Mouse (Mus musculus) forebrain, embryonic 10.5 days (tissue): ENCODE measurements around the gene Cops2. TPM values are rescaled to one million over a fixed set of nuclear protein-coding genes. Genes with fewer than 3 reads are reported as not detected.

Experiments
- DNase-seq: peaks from one replicate; pipeline ENCODE4 v3.0.0-alpha.2; 2017; ENCODE audit warnings: low spot score; ENCODE audit errors: extremely low spot score
- H3K27ac ChIP-seq: fragments of 300-500 bp; sonication (generic); 2 replicates; pipeline ENCODE4 v1.5.1; 2016; ENCODE audit warnings: mild to moderate bottlenecking
- H3K27me3 ChIP-seq: fragments of 300-500 bp; sonication (generic); 2 replicates; pipeline ENCODE4 v1.6.1; 2016; ENCODE audit warnings: mild to moderate bottlenecking; ENCODE audit not compliant: poor library complexity, severe bottlenecking
- H3K36me3 ChIP-seq: fragments of 300-500 bp; sonication (generic); replicated peaks from 2 replicates; pipeline ENCODE4 v1.6.1; 2016; ENCODE audit warnings: mild to moderate bottlenecking, moderate library complexity
- H3K4me1 ChIP-seq: fragments of 300-500 bp; sonication (generic); 2 replicates; pipeline ENCODE4 v1.6.1; 2016
- H3K4me3 ChIP-seq: fragments of 300-500 bp; sonication (generic); 2 replicates; pipeline ENCODE4 v1.5.1; 2016; ENCODE audit warnings: mild to moderate bottlenecking, moderate library complexity
- H3K9me3 ChIP-seq: fragments of 300-500 bp; sonication (generic); 2 replicates; pipeline ENCODE4 v1.6.1; 2016; ENCODE audit warnings: mild to moderate bottlenecking, moderate library complexity
- WGBS: fragments of 180-500 bp; shearing (Covaris S2); methylation state at CpG from one replicate; pipeline ENCODE4 v1.1.7; 2016; 5-methylcytosine and 5-hydroxymethylcytosine counted together
- polyA plus RNA-seq: library from polyadenylated mRNA; unstranded; fragments of >200 nt; fragmentation: Nextera tagmentation; extraction: Ambion mirVana; gene quantifications from 2 replicates; pipeline ENCODE4 v1.2.1, GENCODE M21; 2016

Cops2 gene
- polyA plus RNA-seq, 1 experiment from 2014 or later = 96.4 TPM

- H3K4me1 ChIP-seq = peaks cover 5% of the 10 kb centered on the region; the same call in 1 of the 2 replicates
- H3K9me3 ChIP-seq = peaks cover 3% of the 10 kb centered on the region; the same call in 1 of the 2 replicates
- no peaks in the 10 kb centered on the region for H3K27me3 ChIP-seq
- H3K36me3 ChIP-seq = no peaks in the 10 kb centered on the region
- H3K27ac ChIP-seq = no peak overlapping the region
- 83% methylated on average over 2 of the region's 2 CpGs for WGBS
- no peak for DNase-seq
- no peak overlapping the region for H3K4me3 ChIP-seq
Measured at GRCm38 (mm10) chr2:125811332-125811731, 47.6 kb downstream of the Cops2 start.

DNA sequence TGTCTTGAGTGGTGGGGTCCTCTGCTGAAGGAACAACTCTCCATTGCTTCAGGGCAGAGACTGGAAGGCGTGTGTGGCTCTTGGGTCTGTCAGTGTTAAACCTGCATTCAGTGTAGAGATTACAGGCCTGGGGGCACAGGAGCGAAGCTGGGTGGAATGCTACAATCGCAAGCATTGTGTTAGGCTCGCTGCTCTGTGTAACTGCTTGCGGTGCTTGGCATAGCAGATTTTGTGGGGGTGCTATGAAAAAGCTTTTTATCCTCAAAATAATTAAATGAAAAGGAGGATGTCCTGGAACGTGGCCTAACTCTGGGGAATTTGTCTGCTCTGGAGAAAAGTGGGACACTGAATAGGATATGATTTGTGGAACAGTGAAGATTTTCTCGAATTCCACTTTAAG, 49.4 kb downstream of the Cops2 start:
- H3K27ac ChIP-seq = no peak overlapping the region
- no peak overlapping the region for H3K4me3 ChIP-seq
- no peak for DNase-seq
- H3K27me3 ChIP-seq = no peaks in the 10 kb centered on the region
- peaks cover 5% of the 10 kb centered on the region; the same call in 1 of the 2 replicates for H3K4me1 ChIP-seq
- H3K36me3 ChIP-seq = no peaks in the 10 kb centered on the region
- WGBS = 66% methylated on average over 7 of the region's 7 CpGs
- peaks cover 9% of the 10 kb centered on the region; the same call in 1 of the 2 replicates for H3K9me3 ChIP-seq

- WGBS = 45% methylated on average over 1 of the region's 1 CpGs
- peaks cover 9% of the 10 kb centered on the region; the same call in 1 of the 2 replicates for H3K9me3 ChIP-seq
- H3K4me3 ChIP-seq = no peak overlapping the region
- H3K4me1 ChIP-seq = peaks cover 9% of the 10 kb centered on the region; the same call in 1 of the 2 replicates
- DNase-seq = no peak
- no peaks in the 10 kb centered on the region for H3K36me3 ChIP-seq
- no peaks in the 10 kb centered on the region for H3K27me3 ChIP-seq
- no peak overlapping the region for H3K27ac ChIP-seq
Measured at GRCm38 (mm10) chr2:125805826-125806225, 53.1 kb downstream of the Cops2 start.

- H3K4me1 ChIP-seq = peaks cover 3% of the 10 kb centered on the region; the same call in 1 of the 2 replicates
- DNase-seq = no peak
- H3K9me3 ChIP-seq = peaks cover 9% of the 10 kb centered on the region; the same call in 1 of the 2 replicates
- no peak overlapping the region for H3K27ac ChIP-seq
- no peaks in the 10 kb centered on the region for H3K27me3 ChIP-seq
- no peak overlapping the region for H3K4me3 ChIP-seq
- WGBS = 81% methylated on average over 4 of the region's 4 CpGs
- H3K36me3 ChIP-seq = no peaks in the 10 kb centered on the region
Measured at GRCm38 (mm10) chr2:125801947-125802346, 57.0 kb downstream of the Cops2 start.

GRCm38 (mm10) chr2:125801038-125801437, 57.9 kb downstream of the Cops2 start:
- no peaks in the 10 kb centered on the region for H3K36me3 ChIP-seq
- DNase-seq = no peak
- H3K4me3 ChIP-seq = no peak overlapping the region
- H3K4me1 ChIP-seq = peaks cover 3% of the 10 kb centered on the region; the same call in 1 of the 2 replicates
- peaks cover 3% of the 10 kb centered on the region; the same call in 1 of the 2 replicates for H3K9me3 ChIP-seq
- WGBS = 78% methylated on average over 8 of the region's 8 CpGs
- H3K27me3 ChIP-seq = no peaks in the 10 kb centered on the region
- H3K27ac ChIP-seq = no peak overlapping the region

DNA sequence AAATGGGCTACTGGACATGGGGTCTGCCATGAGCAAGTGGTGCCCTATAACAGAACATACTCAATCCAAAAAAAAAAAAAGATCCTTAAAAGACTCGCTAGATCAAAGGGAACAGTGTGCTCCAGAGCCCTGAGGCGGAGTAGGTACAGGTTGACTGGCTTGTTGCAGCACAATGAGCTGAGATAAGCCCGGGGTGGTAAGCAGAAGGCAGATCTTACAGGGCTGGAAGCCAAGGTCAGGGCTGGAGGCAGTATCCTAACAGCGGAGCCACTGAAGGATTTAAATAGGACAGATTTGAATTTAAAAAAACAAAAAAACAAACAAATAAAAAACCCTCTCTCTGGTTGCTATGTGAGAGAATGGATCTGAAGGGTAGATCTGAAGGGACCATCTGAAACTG, 58.5 kb downstream of the Cops2 start:
- 77% methylated on average over 4 of the region's 4 CpGs for WGBS
- Histone ChIP-seq H3K4me1 (peaks cover 3% of the 10 kb centered on the region; the same call in 1 of the 2 replicates), H3K27ac (no peak overlapping the region), H3K9me3 (no peaks in the 10 kb centered on the region), H3K4me3 (no peak overlapping the region), H3K36me3 (no peaks in the 10 kb centered on the region), H3K27me3 (no peaks in the 10 kb centered on the region)
- DNase-seq = no peak

GRCm38 (mm10) chr2:125797872-125798271, 61.1 kb downstream of the Cops2 start:
- no peaks in the 10 kb centered on the region for H3K27me3 ChIP-seq
- H3K27ac ChIP-seq = no peak overlapping the region
- H3K4me3 ChIP-seq = no peak overlapping the region
- no peaks in the 10 kb centered on the region for H3K4me1 ChIP-seq
- H3K36me3 ChIP-seq = no peaks in the 10 kb centered on the region
- DNase-seq = no peak
- no peaks in the 10 kb centered on the region for H3K9me3 ChIP-seq

- H3K4me1 ChIP-seq = peaks cover 5% of the 10 kb centered on the region
- WGBS = 80% methylated on average over 2 of the region's 2 CpGs
Measured at GRCm38 (mm10) chr2:125795118-125795517, 63.8 kb downstream of the Cops2 start.

GRCm38 (mm10) chr2:125794166-125794565, 64.8 kb downstream of the Cops2 start:
- DNase-seq = no peak
- WGBS = 92% methylated on average over 2 of the region's 2 CpGs
- no peaks in the 10 kb centered on the region for H3K36me3 ChIP-seq
- no peaks in the 10 kb centered on the region for H3K9me3 ChIP-seq
- H3K4me1 ChIP-seq = peaks cover 8% of the 10 kb centered on the region
- no peak overlapping the region for H3K27ac ChIP-seq
- H3K4me3 ChIP-seq = no peak overlapping the region
- H3K27me3 ChIP-seq = no peaks in the 10 kb centered on the region

More at GRCm38 (mm10) chr2:125795118-125795517, 63.8 kb downstream of the Cops2 start:
- H3K4me3 ChIP-seq = no peak overlapping the region
- H3K36me3 ChIP-seq = no peaks in the 10 kb centered on the region
- no peaks in the 10 kb centered on the region for H3K27me3 ChIP-seq
- no peaks in the 10 kb centered on the region for H3K9me3 ChIP-seq
- no peak overlapping the region for H3K27ac ChIP-seq
- DNase-seq = no peak

GRCm38 (mm10) chr2:125792879-125793261, 66.1 kb downstream of the Cops2 start:
- H3K4me1 ChIP-seq = peaks cover 8% of the 10 kb centered on the region
- H3K36me3 ChIP-seq = no peaks in the 10 kb centered on the region
- H3K27me3 ChIP-seq = no peaks in the 10 kb centered on the region
- no peak overlapping the region for H3K4me3 ChIP-seq
- no peaks in the 10 kb centered on the region for H3K9me3 ChIP-seq
- no peak for DNase-seq
- WGBS = 93% methylated on average over 11 of the region's 11 CpGs
- no peak overlapping the region for H3K27ac ChIP-seq

DNA sequence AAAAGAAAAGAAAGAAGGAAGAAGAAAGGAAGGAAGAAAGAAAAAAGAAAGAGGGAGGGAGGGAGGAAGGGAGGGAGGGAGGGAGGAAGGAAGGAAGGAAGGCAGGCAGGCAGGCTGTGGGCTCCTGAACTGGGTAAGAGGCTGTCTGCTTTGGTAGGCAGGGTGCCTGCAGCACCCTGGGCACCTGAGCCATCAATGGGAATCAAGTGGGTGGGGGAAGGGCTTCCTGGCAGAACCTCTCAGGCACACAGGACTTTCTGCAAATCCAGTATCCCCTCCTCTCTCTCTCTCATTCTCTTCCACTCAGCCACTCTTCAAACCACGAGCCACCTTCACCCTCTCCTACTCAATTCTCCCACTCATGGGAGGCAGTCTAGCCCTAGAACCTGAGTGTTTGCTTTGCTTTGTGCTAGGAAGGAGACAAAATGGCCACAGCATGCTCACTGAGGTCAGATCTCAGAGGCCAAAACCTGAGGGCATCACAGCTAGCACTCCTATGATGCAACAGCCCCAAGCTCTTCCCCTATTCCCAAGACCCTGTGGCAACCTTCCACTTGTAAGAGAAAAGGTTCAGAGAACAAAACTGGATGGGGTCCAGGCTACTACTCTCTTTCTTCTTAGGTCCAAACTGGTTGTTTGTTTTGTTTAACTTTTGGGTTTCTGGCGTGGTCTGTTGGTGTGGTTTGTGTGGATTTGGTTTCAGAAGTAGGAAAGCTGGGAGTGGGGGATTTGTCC, 66.6 kb downstream of the Cops2 start:
- Histone ChIP-seq H3K27me3 (no peaks in the 10 kb centered on the region), H3K4me3 (no peak overlapping the region), H3K27ac (no peak overlapping the region), H3K4me1 (peaks cover 8% of the 10 kb centered on the region), H3K36me3 (no peaks in the 10 kb centered on the region), H3K9me3 (no peaks in the 10 kb centered on the region)
- no peak for DNase-seq
- WGBS = 87% methylated on average over 2 of the region's 2 CpGs

DNA sequence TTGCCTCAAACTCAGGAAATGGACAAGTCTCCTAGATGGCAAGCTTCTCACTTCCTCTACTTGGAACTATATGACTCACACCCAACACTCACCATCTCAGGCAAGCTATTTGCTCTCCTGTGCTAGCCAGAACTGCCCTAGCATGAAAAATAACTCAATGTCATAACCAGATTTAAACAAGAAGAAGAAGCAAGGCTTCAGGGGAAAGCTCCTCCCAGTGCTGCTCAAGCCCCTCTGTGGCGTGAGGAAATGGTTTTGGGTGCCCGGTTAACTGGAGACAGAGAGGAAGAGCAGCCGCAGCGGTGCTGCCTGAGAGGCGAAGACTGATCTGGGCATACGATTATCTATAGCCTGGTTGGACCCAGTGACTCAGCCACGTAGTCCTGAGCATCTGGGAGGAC, 67.5 kb downstream of the Cops2 start:
- WGBS = 76% methylated on average over 7 of the region's 7 CpGs
- no peaks in the 10 kb centered on the region for H3K36me3 ChIP-seq
- H3K4me1 ChIP-seq = peaks cover 8% of the 10 kb centered on the region
- H3K27ac ChIP-seq = no peak overlapping the region
- no peaks in the 10 kb centered on the region for H3K27me3 ChIP-seq
- no peaks in the 10 kb centered on the region for H3K9me3 ChIP-seq
- H3K4me3 ChIP-seq = no peak overlapping the region
- DNase-seq = no peak

GRCm38 (mm10) chr2:125790242-125790641, 68.7 kb downstream of the Cops2 start:
- Histone ChIP-seq H3K27me3 (no peaks in the 10 kb centered on the region), H3K4me1 (peaks cover 8% of the 10 kb centered on the region), H3K36me3 (no peaks in the 10 kb centered on the region), H3K9me3 (no peaks in the 10 kb centered on the region), H3K27ac (no peak overlapping the region), H3K4me3 (no peak overlapping the region)
- no peak for DNase-seq
- WGBS = 94% methylated on average over 4 of the region's 4 CpGs
